Mouse (Mus musculus): ENCODE results near the gene Slc44a2.
"Not testable (repeated sequence)": the region's sequence is repeated elsewhere in the genome, so short reads cannot be mapped to it uniquely, and the experiment has no call there.

The Slc44a2 gene

GRCm38 (mm10) chr9:21309150-21309741 lies 11.3 kb upstream of the Slc44a2 start:
- DNase-seq = peak in 1 of 2 experiments; percentile 51

DNA sequence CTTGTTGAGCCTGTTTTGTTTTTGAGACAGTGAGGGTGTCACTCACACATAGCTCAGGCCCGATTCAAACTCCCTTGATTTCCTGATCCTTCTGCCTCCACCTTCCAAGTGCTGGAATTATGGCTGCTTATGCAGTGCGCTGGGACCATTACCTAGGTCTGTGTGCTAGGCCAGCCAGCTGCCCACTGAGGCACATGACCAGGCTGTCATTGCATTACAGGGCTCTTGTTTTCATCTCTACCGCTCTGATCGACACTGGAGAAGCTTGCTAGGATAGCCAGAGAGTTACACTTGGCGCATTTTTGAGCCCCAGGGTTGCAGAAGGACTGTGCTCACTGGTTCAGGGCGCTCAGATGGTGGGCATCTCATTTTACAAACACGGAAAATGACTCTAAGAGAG lies 8.8 kb upstream of the Slc44a2 start:
- no peak for DNase-seq

DNA sequence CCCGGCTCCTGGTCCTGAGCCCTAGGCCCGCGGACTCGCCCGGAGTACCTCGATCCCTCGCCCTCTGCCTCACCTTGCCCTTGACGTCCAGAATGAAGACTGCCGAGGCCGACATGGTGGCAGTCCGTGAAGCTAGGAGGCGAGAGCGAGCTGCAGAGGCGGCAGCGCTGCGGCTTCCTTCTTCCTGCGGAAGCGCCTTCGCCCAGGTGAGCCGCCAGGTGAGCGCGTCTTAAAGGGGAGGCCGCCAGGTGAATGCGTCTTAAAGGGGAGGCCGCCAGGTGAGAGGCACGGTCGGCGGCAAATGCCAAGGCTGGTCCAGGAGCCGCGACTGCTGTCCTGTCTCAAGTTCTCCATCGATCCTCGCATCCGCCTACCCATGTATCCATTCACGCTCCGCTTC lies 8.4 kb upstream of the Slc44a2 start, which contains the start of gene Ap1m2:
Ap1m2 (minus strand) TSS at position 204 of the 400 bp plus-strand sequence.
- no peak for DNase-seq

- DNase-seq = peak; percentile 80 to 94
Observed at GRCm38 (mm10) chr9:21313394-21313793, 7.1 kb upstream of the Slc44a2 start.

- DNase-seq = no peak
Observed at GRCm38 (mm10) chr9:21314367-21315140, 5.9 kb upstream of the Slc44a2 start.

DNA sequence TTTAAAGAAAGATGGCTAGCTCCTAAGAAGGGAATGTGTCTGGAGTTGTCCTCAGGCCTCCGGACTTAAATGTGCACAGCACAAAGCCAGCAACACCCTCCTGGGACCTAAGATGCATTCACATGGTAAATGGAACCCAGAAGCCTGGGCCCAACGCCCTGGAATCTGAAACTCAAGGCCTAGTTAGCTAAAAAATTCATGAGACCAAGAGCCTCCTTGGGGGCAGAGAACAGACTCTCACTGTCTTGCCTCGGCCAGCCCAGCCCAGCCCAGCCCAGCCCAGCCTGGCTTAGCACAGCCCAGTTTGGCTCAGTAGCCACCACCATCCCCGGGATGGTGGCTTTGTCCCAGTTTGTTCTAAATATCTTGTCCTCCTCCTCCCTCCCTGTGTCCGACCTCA lies 5.1 kb upstream of the Slc44a2 start:
- no peak for DNase-seq

DNA sequence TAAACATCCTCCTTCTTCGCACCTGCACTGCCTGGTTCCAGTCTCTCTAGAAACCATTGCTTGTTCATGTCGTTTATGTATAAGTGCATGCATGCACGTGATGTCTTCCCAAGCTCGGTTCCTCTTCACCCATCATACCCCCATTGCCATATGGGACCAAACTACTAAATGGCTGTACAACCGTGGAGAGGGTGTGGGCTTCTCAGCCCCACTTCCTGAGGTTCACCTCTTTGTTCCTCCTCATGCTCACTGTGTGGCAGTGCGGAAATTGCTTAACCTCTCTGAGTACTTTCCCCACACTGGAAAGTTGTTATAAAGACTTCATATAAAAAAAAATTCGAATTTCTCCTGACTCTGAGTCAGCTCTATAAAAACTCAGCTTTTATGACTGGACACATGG lies 3.8 kb upstream of the Slc44a2 start:
- DNase-seq = no peak

DNA sequence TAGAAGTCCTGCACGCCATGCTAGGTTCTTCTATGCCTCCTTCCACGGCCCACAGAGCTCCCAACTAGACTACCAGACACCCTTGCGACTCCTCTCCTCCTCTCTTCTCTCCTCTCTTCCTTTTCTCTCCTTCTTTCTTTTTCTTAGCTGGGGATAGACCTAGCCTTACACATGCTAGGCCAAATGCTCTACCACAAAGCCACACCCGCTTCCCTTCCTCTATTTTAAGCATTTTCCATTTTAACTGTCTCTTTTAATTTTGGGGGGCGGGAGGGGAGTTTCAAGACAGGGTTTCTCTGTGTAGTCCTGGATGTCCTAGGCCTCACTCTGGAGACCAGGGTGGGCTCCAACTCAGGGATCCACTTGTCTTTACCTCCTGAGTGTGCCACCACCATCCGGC lies 1.7 kb upstream of the Slc44a2 start:
- no peak for DNase-seq

GRCm38 (mm10) chr9:21319503-21319902 lies 995 bp upstream of the Slc44a2 start:
- no peak for DNase-seq

GRCm38 (mm10) chr9:21320280-21320618 lies 249 bp upstream of the Slc44a2 start:
- no peak for DNase-seq

GRCm38 (mm10) chr9:21321513-21321835 lies 976 bp downstream of the Slc44a2 start:
- DNase-seq = peak; percentile 66 to 72

GRCm38 (mm10) chr9:21322211-21322916 lies 1.9 kb downstream of the Slc44a2 start:
- peak in 1 of 2 experiments; percentile 40 for DNase-seq

- DNase-seq = not testable (repeated sequence)
Observed at GRCm38 (mm10) chr9:21322917-21323297, 2.4 kb downstream of the Slc44a2 start.

DNA sequence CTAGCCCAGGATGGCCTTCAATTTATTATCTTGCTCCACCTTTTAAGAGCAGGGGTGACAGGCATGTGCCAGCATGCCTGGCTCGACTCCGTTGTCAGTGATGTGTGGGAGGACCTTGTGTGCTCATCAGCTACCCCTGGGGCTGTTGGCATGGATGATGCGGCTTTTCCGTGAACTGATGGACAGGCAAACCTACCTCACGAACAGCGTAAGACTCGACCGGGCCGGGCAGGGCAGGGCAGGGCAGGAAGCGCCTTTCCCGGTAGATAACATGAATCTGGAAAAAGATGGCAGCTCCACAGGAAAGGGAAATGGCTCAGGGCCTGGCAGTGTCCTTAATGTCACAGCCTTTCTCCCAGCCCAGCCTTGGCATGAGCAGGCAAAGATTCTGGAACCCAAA lies 3.8 kb downstream of the Slc44a2 start:
- no peak for DNase-seq

- no peak for DNase-seq
Observed at GRCm38 (mm10) chr9:21327569-21327968, 7.1 kb downstream of the Slc44a2 start.

DNA sequence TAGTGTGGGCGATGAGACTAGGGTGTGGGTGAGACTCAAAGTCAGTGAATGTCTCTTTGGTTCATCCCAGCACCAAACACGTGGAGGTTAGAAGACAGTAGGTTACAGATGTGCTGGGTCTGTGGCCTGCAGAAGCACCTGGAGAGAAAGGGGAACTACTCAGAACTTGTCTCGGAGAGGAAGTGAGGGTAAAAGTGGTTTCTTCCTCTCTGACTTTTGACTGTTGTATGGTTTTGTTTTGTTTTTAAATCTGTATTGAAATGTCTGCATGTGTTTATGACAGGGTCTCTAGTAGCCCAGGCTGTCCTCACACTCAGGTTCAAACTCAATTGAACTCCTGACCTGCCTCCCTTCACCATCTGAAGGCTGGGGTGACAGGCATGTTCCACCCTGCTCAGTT lies 7.5 kb downstream of the Slc44a2 start:
- peak in 1 of 2 experiments; percentile 32 for DNase-seq

GRCm38 (mm10) chr9:21329041-21329440 lies 8.5 kb downstream of the Slc44a2 start:
- no peak for DNase-seq

GRCm38 (mm10) chr9:21329699-21330289 lies 9.3 kb downstream of the Slc44a2 start:
- DNase-seq = no peak

DNA sequence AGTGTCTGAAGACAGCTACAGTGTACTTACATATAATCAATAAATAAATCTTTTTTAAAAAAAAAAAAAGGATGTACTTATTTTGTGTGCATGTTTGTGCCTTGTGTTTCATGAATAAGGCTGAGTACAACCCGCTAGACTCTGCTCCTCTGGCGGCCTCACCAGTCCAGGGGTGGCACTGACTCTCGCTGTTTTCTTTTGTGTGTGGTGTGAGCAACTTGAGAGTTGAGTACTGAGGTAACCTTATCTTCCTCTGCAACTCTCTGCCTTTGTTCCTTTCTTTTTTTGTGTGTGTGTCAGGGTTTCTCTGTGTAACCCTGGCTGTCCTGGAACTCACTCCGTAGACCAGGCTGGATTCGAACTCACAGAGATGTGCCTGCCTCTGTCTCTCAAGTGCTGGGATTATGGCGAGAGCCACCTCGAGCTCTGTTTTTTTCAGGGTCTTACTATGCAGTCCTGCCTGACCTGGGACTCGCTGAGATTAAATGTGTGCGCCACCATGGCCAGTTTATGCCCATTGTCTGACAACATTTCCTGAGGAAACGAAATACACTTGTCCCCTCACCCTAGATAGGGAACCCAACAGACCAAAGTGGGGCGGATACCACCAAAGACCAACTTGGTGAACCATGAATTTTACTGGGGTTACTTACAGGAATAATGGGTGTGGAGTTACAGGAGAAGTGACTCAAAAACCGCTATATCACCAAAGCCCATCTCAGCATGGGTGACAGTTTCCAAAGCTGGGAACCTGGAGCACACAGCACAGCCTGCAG lies 11.1 kb downstream of the Slc44a2 start:
- no peak for DNase-seq

- no peak for DNase-seq
Observed at GRCm38 (mm10) chr9:21332161-21333061, 11.9 kb downstream of the Slc44a2 start.

DNA sequence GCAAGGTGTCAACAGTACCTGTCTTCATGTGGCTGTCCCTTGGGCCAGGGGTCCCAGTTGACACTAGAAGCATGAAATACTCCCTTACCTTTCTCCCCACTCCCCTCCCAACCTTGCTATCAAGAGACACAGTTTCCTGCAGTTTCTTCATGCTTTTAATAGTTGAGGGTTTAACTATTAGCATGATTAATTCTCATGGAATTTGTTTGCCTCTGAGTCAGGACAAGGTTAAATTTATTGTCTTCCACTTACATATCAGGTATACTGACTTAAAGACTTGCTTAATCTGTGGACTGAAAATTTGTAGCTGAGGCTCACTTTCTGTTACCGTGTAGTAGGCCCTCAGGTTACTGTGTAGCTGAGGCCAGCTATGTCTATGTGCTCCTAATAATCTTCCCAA lies 13.0 kb downstream of the Slc44a2 start:
- no peak for DNase-seq

DNA sequence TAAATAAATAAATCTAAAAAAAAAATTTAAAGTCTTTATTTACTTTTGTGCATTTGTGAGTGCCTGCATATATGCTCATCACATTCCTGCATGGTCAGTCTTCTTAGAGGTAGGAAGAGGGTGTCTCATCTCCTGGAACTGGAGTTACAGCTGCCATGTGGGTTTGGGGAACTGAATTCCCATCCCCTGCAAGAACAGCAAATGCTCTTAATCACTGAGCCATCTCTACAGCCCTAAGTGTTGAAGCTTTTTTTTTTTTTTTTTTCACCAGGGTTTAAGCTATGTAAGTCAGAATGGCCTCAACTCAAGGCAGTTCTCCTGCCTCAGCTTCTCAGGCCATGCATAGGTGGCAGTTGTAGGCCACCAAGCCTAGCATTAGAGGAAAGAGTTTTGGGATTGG lies 14.2 kb downstream of the Slc44a2 start:
- no peak for DNase-seq
